Mouse (Mus musculus) lung, postnatal 0 days (tissue): ENCODE measurements around the gene Traf7.

Experiments
- CTCF ChIP-seq: IDR thresholded peaks from 2 replicates; pipeline ENCODE4 v1.5.1; 2016; ENCODE audit warnings: antibody characterized with exemption, mild to moderate bottlenecking
- EP300 ChIP-seq: IDR thresholded peaks from 2 replicates; pipeline ENCODE4 v1.6.1; 2016; ENCODE audit warnings: antibody characterized with exemption, mild to moderate bottlenecking, control low read depth

DNA sequence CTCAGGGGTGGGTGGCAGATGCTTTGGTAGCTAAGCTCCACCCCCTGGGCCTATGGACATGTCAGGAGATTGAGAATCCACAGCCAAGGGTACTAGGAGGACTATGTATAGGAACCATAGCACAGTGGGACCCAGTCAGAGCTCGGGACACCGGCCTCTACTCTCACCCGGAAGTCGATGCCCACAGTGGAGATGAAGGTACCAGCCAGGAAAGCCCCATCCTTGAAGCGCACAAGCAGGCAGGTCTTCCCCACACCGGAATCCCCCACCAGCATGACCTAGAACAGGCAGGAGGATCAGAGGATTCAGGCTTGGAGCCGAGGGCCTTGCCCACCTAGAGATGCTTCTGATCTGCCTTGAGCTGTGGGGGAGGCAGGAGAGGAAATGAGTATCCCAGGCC, 4.3 kb upstream of the Traf7 start:
- TF ChIP-seq CTCF (no peak), EP300 (no peak)
